Mouse (Mus musculus): Measurements from ENCODE around the gene Gm13276. TPM values are rescaled to one million over a fixed set of nuclear protein-coding genes. Genes with fewer than 3 reads are reported as not detected.

The Gm13276 gene
- not detected in 2 replicates for polyA plus RNA-seq (2012; rRNA removed; ENCODE audit: low replicate concordance)

DNA sequence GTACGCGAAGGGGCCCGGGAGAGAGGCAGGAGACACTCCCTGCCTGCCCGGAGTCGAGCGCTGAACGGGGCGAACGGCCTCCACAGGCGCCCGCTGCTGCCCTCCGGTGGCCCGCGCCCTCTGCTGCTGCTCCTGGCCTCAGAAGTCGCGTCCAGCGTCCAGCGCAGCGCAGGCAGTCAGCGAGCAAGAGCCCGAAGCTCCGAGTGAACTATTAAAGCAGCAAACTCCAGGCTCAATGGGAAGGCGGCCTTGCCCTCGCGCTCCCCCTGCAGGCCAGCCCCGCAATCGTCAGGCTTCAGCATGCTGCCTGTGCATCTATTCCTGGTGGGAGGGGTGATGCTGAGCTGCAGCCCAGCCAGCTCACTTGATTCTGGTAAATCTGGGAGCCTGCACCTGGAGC lies at the start of gene Gm13276:
TSS of gene Gm13276 (plus strand) at position 301 of the 400 bp plus-strand sequence.

DNA sequence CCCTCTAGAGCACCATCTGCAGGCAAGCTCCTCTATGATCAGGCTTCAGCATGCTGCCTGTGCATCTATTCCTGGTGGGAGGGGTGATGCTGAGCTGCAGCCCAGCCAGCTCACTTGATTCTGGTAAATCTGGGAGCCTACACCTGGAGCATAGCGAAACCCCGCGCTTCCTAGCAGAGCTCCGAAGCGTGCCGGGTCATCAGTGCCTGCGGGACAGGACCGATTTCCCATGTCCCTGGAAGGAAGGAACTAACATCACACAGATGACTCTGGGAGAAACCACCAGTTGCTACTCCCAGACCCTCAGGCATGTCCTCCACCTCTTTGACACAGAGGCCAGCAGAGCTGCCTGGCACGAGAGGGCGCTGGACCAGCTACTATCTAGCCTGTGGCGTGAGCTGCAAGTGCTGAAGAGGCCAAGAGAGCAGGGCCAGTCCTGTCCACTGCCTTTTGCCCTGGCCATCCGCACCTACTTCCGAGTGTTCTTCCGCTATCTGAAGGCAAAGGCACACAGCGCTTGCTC lies 30.6 kb upstream of the Gm13276 start, which contains the start of gene Gm13271:
TSS of gene Gm13271 (plus strand) at position 51 of the 523 bp plus-strand sequence.

DNA sequence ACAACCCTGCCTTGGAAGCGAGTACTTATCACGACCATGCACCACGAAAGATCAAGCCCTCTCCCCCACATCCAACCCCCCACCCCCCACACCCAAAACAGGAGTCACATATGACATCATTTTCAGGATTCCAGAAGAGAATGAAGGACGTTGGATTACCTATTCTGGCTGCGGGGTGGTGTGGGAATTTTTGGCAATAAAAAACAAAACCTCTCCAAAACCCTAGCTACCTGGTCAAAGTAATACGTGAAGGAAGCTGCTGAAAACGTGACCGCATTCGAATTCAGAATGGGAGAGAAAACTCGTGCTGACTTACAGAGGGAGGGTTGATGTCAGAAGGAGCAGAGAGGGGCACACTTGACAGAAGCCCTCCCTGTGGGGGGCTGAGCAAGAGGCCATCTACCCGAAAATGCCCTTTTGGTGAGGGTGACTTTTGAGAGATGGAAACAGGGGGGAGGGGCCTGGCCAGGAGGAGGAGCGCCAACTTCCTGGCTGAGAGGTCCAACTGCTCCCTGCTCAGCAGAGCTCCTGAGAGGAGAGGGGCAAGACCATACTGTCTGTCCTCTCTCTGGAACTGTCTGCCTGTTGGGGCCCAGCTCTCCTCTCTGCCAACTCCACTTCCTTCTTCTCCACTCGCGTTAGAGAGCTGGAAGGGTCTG lies 25.8 kb upstream of the Gm13276 start, which contains the start of gene Gm13283:
TSS of gene Gm13283 (plus strand) at position 510 of the 659 bp plus-strand sequence.

DNA sequence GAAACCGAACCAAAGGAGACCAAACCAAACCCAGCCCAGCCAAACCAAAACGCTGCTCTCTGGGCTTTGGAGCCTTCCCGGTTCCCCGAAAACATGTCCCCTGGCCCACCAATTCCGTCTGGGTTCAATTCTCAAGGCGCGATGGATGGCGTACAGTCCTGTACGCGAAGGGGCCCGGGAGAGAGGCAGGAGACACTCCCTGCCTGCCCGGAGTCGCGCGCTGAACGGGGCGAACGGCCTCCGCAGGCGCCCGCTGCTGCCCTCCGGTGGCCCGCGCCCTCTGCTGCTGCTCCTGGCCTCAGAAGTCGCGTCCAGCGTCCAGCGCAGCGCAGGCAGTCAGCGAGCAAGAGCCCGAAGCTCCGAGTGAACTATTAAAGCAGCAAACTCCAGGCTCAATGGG lies 12.0 kb upstream of the Gm13276 start, which contains the start of gene Gm13290:
TSS of gene Gm13290 (plus strand) at position 301 of the 400 bp plus-strand sequence.

DNA sequence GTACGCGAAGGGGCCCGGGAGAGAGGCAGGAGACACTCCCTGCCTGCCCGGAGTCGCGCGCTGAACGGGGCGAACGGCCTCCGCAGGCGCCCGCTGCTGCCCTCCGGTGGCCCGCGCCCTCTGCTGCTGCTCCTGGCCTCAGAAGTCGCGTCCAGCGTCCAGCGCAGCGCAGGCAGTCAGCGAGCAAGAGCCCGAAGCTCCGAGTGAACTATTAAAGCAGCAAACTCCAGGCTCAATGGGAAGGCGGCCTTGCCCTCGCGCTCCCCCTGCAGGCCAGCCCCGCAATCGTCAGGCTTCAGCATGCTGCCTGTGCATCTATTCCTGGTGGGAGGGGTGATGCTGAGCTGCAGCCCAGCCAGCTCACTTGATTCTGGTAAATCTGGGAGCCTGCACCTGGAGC lies 8.9 kb upstream of the Gm13276 start, which contains the start of gene Gm13289:
TSS of gene Gm13289 (plus strand) at position 301 of the 400 bp plus-strand sequence.

DNA sequence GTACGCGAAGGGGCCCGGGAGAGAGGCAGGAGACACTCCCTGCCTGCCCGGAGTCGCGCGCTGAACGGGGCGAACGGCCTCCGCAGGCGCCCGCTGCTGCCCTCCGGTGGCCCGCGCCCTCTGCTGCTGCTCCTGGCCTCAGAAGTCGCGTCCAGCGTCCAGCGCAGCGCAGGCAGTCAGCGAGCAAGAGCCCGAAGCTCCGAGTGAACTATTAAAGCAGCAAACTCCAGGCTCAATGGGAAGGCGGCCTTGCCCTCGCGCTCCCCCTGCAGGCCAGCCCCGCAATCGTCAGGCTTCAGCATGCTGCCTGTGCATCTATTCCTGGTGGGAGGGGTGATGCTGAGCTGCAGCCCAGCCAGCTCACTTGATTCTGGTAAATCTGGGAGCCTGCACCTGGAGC lies 6.0 kb upstream of the Gm13276 start, which contains the start of gene Gm13272:
TSS of gene Gm13272 (plus strand) at position 301 of the 400 bp plus-strand sequence.

DNA sequence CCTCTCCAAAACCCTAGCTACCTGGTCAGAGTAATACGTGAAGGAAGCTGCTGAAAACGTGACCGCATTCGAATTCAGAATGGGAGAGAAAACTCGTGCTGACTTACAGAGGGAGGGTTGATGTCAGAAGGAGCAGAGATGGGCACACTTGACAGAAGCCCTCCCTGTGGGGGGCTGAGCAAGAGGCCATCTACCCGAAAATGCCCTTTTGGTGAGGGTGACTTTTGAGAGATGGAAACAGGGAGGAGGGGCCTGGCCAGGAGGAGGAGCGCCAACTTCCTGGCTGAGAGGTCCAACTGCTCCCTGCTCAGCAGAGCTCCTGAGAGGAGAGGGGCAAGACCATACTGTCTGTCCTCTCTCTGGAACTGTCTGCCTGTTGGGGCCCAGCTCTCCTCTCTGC lies 3.7 kb upstream of the Gm13276 start, which contains the start of gene Ifnz:
TSS of gene Ifnz (plus strand) at position 301 of the 400 bp plus-strand sequence.

DNA sequence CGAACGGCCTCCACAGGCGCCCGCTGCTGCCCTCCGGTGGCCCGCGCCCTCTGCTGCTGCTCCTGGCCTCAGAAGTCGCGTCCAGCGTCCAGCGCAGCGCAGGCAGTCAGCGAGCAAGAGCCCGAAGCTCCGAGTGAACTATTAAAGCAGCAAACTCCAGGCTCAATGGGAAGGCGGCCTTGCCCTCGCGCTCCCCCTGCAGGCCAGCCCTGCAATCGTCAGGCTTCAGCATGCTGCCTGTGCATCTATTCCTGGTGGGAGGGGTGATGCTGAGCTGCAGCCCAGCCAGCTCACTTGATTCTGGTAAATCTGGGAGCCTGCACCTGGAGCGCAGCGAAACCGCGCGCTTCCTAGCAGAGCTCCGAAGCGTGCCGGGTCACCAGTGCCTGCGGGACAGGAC lies 2.9 kb downstream of the Gm13276 start, which contains the start of gene Gm13277:
TSS of gene Gm13277 (plus strand) at position 231 of the 400 bp plus-strand sequence.

DNA sequence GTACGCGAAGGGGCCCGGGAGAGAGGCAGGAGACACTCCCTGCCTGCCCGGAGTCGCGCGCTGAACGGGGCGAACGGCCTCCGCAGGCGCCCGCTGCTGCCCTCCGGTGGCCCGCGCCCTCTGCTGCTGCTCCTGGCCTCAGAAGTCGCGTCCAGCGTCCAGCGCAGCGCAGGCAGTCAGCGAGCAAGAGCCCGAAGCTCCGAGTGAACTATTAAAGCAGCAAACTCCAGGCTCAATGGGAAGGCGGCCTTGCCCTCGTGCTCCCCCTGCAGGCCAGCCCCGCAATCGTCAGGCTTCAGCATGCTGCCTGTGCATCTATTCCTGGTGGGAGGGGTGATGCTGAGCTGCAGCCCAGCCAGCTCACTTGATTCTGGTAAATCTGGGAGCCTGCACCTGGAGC lies 5.7 kb downstream of the Gm13276 start, which contains the start of gene Gm13278:
TSS of gene Gm13278 (plus strand) at position 301 of the 400 bp plus-strand sequence.

DNA sequence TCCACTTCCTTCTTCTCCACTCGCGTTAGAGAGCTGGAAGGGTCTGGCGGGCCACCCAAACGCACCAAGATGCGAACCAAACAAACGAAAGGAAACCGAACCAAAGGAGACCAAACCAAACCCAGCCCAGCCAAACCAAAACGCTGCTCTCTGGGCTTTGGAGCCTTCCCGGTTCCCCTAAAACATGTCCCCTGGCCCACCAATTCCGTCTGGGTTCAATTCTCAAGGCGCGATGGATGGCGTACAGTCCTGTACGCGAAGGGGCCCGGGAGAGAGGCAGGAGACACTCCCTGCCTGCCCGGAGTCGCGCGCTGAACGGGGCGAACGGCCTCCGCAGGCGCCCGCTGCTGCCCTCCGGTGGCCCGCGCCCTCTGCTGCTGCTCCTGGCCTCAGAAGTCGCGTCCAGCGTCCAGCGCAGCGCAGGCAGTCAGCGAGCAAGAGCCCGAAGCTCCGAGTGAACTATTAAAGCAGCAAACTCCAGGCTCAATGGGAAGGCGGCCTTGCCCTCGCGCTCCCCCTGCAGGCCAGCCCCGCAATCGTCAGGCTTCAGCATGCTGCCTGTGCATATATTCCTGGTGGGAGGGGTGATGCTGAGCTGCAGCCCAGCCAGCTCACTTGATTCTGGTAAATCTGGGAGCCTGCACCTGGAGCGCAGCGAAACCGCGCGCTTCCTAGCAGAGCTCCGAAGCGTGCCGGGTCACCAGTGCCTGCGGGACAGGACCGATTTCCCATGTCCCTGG lies 8.6 kb downstream of the Gm13276 start, which contains the start of gene Gm13275:
TSS of gene Gm13275 (plus strand) at position 552 of the 740 bp plus-strand sequence.

DNA sequence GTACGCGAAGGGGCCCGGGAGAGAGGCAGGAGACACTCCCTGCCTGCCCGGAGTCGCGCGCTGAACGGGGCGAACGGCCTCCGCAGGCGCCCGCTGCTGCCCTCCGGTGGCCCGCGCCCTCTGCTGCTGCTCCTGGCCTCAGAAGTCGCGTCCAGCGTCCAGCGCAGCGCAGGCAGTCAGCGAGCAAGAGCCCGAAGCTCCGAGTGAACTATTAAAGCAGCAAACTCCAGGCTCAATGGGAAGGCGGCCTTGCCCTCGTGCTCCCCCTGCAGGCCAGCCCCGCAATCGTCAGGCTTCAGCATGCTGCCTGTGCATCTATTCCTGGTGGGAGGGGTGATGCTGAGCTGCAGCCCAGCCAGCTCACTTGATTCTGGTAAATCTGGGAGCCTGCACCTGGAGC lies 11.6 kb downstream of the Gm13276 start, which contains the start of gene Gm13279:
TSS of gene Gm13279 (plus strand) at position 301 of the 400 bp plus-strand sequence.

DNA sequence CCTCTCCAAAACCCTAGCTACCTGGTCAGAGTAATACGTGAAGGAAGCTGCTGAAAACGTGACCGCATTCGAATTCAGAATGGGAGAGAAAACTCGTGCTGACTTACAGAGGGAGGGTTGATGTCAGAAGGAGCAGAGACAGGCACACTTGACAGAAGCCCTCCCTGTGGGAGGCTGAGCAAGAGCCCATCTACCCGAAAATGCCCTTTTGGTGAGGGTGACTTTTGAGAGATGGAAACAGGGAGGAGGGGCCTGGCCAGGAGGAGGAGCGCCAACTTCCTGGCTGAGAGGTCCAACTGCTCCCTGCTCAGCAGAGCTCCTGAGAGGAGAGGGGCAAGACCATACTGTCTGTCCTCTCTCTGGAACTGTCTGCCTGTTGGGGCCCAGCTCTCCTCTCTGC lies 13.9 kb downstream of the Gm13276 start, which contains the start of gene Gm13285:
TSS of gene Gm13285 (plus strand) at position 301 of the 400 bp plus-strand sequence.

DNA sequence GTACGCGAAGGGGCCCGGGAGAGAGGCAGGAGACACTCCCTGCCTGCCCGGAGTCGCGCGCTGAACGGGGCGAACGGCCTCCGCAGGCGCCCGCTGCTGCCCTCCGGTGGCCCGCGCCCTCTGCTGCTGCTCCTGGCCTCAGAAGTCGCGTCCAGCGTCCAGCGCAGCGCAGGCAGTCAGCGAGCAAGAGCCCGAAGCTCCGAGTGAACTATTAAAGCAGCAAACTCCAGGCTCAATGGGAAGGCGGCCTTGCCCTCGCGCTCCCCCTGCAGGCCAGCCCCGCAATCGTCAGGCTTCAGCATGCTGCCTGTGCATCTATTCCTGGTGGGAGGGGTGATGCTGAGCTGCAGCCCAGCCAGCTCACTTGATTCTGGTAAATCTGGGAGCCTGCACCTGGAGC lies 17.4 kb downstream of the Gm13276 start, which contains the start of gene Gm13287:
TSS of gene Gm13287 (plus strand) at position 301 of the 400 bp plus-strand sequence.

DNA sequence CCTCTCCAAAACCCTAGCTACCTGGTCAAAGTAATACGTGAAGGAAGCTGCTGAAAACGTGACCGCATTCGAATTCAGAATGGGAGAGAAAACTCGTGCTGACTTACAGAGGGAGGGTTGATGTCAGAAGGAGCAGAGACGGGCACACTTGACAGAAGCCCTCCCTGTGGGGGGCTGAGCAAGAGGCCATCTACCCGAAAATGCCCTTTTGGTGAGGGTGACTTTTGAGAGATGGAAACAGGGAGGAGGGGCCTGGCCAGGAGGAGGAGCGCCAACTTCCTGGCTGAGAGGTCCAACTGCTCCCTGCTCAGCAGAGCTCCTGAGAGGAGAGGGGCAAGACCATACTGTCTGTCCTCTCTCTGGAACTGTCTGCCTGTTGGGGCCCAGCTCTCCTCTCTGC lies 19.7 kb downstream of the Gm13276 start, which contains the start of gene Gm13288:
TSS of gene Gm13288 (plus strand) at position 301 of the 400 bp plus-strand sequence.

DNA sequence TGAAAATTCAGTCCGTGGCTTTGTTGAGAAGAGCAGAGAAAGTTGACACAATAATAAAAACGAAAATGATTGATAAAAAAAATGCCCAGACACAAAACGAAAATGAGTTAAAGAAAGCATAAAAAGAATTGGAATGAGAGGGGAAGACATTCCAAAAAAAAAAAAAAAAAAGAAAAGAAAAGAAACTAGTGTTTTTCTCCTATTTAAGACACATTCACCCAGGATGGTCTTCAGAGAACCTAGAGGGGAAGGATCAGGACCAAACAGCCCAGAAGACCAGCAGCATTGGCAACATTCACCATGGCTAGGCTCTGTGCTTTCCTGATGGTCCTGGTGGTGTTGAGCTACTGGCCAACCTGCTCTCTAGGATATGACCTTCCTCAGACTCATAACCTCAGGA lies 30.4 kb downstream of the Gm13276 start, which contains the start of gene Ifna7:
TSS of gene Ifna7 (plus strand) at position 301 of the 400 bp plus-strand sequence.

DNA sequence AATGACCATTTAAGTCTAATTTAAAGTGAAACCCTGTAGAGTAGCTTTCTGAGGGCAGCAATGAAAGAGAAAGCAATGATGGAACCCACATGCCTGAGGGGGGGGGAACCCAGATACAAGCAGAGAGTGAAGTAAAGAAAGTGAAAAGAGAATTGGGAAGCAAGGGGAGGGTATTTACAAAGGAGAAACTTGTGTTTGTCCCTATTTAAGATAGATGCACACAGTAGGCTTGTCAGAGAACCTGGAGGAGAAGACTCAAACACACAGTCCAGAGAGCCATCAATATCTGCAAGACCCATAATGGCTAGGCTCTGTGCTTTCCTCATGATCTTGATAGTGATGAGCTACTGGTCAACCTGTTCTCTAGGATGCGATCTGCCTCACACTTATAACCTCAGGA lies 34.1 kb downstream of the Gm13276 start, which contains the start of gene Ifna11:
TSS of gene Ifna11 (plus strand) at position 301 of the 400 bp plus-strand sequence.

DNA sequence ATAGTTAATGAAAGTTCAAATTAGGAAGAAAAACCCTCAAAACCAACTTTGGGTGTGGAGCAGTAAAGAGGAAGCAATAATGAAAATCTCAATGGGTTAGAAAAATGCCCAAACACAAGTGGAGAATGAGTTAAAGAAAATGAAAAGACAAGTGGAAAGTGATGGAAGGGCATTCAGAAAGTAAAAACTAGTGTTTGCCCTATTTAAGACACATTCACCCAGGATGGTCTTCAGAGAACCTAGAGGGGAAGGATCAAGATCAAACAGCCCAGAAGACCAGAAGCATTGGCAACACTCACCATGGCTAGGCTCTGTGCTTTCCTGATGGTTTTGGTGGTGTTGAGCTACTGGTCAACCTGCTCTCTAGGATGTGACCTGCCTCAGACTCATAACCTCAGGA lies 41.6 kb downstream of the Gm13276 start, which contains the start of gene Ifna6:
TSS of gene Ifna6 (plus strand) at position 301 of the 400 bp plus-strand sequence.

DNA sequence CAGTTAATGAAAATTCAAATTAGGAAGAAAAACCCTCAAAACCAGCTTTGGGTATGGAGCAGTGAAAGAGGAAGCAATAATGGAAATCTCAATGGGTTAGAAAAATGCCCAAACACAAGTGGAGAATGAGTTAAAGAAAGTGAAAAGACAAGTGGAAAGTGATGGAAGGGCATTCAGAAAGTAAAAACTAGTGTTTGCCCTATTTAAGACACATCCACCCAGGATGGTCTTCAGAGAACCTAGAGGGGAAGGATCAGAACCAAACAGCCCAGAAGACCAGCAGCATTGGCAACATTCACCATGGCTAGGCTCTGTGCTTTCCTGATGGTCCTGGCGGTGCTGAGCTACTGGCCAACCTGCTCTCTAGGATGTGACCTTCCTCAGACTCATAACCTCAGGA lies 49.7 kb downstream of the Gm13276 start, which contains the start of gene Ifna5:
TSS of gene Ifna5 (plus strand) at position 301 of the 400 bp plus-strand sequence.

Data from duodenum, adult 2 months (tissue).